Mouse (Mus musculus): ENCODE measurements around the gene Fam186a. TPM values are rescaled to one million over a fixed set of nuclear protein-coding genes. Genes with fewer than 3 reads are reported as not detected.
"Not testable (repeated sequence)": the region's sequence is repeated elsewhere in the genome, so short reads cannot be mapped to it uniquely, and the experiment has no call there.

Gene Fam186a
- total RNA-seq, 4 experiments from 2014 or later, result 0.02 to 0.07 (median 0.04) TPM

DNA sequence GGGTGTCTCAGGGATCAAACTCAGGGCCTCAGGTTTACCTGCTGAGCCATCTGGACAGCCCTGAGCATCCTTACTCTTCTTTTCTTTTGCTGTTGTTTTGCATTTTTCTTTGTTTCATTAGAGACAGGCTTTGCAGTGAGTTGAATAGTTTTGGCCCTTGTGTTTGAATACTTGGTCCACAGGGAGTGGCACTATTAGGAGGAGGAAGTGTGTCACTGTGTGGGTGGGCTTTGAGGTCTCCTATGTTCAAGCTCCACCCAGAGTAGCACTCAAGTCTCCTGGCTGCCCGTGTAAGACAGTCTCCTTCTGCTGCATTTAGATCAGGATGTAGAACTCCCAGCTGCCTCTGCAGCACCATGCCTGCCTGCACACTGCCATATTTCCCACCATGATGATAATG lies 32.4 kb downstream of the Fam186a start:
- no peak for DNase-seq (ENCODE audit: low spot score in 2 of 2)

DNA sequence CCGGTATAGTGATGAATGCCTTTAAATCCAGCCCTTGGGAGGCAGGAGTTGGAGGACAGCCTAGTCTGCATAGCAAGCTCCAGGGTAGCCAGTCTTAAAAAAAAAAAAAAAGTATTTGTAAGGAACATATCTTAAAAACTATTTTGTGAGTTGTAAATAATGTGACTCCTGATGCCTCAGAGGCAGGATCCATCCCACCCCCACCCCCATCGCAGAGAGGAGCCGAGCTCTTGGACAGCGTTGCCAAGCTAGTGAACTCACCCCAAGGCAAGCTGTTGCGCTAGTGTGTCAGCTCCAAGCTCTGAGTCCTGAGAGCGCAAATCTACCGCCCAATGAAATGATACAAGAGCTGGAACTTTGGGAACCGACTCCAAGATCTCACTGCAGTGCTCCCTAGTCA lies 35.6 kb downstream of the Fam186a start:
- no peak for DNase-seq (ENCODE audit: low spot score in 2 of 2)

DNA sequence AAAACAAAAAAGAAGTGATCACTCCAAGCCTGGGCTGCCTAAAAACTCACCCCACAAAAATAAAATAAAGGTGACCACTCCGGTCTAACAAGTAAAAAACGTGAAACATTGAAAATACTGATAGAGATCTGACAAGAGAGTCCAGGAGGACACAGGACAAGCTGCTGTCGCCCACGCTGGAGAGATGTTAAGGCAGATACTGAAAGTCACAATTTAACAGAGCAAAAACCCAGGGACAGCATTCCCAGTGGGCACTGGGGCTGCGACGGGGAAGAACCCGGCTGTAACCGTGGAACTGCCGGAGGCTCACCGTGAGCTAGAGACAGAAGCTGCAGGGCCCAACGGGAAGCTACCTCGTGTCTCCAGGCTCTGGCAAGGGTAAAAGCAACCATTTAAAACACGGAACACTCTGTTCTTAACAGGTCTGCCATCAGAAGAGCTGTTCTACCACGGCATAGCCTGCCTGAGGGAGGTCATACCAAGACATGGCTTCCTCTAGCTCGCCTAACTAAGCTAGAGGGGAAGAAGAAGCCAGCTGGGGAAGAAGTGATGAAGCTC lies 47.2 kb downstream of the Fam186a start:
- DNase-seq (ENCODE audit: low spot score in 2 of 2), result no peak

DNA sequence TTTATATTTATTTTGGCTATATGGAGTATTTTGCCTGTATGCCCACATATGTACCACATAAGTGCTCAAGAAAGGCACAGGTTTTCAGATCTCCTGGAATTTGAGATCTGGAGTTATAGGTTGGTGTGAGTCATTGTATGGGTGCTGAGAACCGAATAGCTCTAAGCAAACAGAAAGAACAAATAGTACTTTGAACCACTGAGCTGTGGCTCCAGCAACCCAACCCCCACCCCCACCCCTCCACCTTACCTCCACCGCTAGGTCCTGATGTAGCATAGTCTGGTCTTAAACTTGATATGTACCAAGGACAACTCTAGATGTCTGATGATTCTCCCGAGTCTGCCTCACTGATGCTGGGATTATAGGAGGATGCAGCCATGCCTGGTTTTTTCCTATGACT lies 49.6 kb downstream of the Fam186a start:
- DNase-seq (ENCODE audit: low spot score in 2 of 2), result no peak

DNA sequence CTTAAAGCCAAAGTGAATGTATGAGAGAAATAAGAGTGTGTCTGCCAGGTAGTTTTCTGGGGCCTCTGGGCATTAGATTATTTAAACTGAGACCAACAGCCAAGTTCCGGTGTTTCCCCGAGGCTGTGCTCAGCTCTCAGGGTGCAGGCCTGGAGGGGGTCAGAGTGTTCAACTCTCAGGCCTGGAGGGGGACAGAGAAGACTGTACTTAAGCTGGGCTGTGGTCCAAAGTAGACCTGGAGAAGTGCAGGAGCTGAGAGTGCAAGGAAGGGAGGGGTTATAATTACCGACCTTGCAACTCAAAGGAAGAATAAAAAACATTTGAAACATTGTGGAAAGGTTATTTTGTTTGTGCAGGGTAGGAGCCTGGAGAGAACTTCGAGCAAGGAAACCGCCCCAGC lies 52.2 kb downstream of the Fam186a start:
- no peak for DNase-seq (ENCODE audit: low spot score in 2 of 2)

DNA sequence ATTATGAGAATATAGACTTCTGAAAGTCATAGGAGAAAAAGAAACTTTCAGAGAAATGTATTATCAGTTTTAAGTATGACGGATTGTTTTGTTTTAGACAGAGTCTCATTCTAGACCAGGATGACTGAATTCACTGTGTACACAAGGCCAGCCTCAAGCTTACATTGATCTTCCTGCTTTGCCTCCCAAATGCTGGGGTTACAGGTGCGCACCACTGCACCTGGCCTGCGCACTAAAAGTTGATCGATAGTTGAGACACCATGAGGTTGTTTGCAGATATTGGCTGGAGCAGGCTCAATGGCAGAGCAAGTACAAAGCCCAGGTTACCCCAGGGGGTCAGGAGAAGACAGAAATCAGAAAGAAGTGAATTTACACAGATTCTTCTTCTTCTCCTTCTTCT lies 55.1 kb downstream of the Fam186a start:
- DNase-seq (ENCODE audit: low spot score in 2 of 2), result no peak

DNA sequence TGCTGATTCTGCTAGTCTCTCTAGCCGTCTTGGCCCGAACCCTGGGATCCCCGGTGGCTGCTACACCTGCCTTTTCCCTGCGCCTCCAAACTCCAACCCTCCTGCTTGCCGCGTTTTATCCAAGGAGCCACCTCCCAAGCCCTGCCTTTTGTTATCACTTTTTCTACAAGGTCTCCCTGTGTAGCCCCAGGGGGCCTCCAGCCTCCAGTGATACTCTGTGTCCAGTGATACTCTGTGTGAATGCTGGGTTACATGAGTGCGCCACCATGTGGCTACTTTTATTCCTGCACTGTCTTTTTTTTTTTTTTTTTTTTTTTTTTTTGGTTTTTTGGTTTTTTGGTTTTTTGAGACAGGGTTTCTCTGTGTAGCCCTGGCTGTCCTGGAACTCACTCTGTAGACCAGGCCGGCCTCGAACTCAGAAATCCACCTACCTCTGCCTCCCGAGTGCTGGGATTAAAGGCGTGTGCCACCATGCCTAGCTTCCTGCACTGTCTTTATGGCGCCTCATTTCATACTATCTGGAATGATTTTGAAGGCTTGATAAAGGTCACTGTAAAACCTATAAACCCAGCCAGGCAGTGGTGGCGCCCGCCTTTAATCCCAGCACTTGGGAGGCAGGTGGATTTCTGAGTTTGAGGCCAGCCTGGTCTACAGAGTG lies 57.4 kb downstream of the Fam186a start:
- DNase-seq (ENCODE audit: low spot score in 2 of 2), result not testable (repeated sequence)

DNA sequence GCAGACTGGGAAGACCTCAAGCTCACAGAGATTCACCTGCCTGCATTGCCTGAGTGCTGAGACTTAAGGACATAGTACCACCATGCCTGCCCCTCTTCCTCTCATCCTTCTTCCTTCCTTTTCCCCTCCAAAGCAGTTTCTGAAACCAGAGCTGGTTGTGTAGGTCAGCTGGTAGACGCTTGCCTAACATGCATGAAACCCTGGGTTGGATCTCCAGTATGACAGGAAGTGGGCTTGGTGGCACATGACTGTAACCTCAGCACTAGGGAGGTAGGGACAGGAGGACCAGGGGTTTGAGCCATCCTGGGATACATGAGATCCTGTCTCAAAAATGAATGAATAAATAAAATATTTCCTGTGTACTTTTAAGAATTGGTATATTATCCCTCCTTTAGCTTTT lies 59.3 kb downstream of the Fam186a start:
- DNase-seq (ENCODE audit: low spot score in 2 of 2), result no peak

DNA sequence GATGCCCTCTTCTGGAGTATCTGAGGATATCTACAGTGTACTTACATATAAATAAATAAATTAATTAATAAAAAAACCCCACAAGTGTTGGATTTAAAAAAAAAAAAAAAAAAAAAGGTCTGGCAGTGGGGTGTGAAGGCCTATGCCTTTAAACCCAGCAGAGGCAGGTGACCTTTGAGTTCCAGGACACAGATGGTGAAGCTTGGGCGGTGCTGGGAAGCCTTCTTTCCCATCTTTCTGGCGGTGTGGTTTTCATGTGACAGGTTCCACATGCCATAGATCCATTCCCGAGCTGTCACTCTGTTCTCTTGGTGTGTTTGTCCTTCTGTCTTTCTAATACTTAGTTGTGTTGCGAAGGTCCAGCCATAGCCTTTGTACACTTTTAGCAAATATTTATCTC lies 59.8 kb downstream of the Fam186a start:
- no peak for DNase-seq (ENCODE audit: low spot score in 2 of 2)

DNA sequence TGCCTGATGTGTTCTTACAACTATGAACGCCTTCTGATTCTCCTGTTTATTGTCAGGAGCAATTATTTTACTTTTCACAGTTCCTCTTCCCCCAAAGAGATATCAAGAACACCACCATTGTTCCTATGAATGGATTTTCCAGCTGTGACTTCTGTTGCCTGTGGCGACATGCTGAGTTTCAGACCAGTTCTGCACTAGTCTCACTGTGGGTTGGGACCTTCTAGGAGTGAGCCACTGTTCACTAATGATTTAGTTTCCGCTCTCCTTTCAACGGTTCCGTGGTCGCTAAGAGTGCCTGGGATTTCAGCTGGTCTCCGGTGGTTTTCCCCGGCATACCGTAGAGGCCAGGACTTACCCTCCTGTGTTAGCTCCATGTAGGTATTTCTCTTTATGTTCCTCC lies 62.0 kb downstream of the Fam186a start:
- DNase-seq (ENCODE audit: low spot score in 2 of 2), result no peak

DNA sequence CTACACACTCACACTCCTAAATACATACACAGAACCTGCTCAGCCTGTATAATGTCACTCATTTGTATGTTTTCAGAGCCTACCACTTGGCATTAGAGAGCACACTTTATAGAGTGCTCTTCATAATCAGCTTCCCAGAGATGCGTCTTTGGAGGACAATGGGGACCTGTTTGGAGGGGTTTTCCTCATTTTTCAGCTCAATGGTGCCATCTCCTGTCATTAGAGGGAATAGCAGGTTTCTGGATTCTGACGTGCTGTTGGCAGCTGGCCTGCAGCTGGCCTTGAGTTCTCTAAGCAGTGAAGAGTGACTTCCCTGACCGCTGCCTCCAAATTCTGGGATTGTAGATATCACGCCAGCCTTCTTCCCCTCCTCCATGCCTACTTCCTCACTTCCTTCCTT lies 62.5 kb downstream of the Fam186a start:
- peak; percentile 28 to 37 for DNase-seq (ENCODE audit: low spot score in 2 of 2)

DNA sequence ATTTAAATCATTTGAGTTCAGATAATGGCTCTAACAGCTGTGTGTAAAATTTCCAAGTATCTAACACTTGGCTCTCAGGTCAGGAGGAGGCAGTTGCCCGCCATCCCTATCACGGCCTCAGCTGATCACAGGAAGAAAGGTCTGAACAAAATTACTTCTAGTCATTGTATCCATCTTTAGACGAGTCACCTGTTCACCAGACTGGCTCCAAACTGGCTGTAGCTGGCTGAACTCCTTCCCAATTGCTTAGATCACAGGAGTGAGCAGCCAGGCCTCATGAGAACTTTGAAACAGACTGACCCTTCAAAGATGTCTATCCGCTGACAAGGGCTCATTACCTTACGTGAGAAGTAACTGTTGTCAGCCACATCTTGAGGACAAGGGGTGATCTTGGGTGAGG lies 63.6 kb downstream of the Fam186a start:
- no peak for DNase-seq (ENCODE audit: low spot score in 2 of 2)

DNA sequence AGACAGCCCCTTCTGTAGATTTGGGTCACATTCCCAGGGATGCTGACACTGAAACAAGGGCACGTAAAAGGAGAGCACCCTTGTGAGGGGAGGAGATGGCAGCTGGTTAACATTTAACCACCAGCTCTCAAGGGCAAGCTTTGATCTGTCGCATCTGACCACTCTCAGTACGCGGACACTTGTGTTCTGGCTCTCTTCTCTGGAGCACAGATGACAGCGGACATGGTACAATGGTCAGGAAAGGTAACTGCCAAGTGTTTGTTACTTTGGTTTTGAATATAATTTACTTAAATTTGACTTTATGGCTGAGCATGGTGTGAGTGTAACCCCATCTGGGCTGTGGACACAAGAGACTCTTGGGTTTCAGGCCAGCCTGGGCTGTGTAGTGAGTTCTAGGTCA lies 64.1 kb downstream of the Fam186a start:
- DNase-seq (ENCODE audit: low spot score in 2 of 2), result no peak

DNA sequence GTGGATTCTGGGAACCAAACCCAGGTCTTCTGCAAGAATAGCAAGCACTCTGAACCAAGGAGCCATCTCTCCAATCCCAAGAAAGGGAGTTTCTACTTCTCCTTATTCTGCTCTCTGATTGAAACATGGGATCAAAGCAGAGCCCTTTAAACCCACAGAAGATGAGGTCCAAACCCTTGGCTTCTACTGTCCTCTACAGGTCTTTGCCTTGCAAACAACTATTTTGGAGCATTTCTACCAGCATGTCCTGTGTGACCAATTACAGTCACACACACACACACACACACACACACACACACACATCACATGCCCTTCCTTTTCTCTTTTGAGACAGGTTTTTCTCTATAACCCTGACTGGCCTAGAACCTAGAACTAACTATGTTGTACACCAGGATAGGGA lies 70.2 kb downstream of the Fam186a start:
- DNase-seq (ENCODE audit: low spot score in 2 of 2), result no peak

DNA sequence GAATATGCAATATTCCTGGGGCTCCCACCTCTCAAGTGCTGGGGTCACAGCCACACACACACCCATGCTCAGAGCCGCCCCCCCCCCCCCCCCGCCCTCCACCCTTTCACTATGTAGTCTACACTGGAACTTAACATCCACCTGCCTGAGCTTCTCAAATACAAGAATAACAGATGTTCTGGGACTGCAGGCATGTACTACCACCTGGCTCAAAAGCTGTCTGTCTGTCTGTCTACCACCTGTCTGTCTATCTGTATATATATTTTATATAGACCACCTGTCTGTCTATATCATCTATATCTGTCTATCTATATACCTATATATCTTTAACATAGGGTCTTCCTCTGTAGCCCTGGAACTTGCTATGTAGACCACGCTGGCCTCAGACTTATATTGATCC lies 75.5 kb downstream of the Fam186a start:
- no peak for DNase-seq (ENCODE audit: low spot score in 2 of 2)

DNA sequence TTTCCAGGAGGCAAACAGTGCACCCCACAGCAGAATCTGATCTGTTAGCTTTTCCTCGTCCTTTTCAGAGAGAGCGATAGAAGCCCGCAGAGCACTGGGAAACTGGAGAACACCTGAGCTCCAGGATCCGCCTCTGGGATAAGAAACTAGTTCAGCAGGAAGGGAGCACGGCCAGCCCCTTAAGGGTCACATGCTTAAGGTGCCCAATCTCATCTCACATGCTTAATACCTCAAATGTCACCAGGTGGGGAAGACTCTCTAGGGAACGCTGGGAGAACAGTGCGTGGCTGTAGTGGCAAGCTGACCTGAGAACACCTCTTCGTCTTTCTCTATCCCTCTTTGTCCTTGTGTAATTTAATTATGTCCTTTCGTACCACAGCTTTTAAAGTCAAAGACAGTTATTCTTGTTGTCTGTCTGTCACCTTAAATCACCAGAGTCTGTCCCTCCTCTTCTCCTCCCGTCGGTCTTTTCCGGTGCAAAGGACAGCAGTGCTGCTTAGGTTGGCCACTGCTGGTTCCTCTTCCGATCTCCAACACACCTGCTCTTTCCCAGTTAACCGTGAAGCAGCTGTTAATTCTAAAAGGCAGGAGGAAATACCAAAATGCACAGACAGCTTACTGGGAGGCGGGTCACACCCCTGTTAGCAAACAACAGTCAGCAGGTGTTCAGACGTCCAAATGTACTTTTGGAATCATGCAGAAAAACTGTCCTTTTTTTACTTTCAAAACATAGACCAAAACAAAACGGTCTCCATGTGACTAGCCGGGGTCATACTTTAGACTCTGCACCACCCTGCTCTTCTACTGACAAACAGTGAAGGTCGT lies 76.2 kb downstream of the Fam186a start:
- DNase-seq (ENCODE audit: low spot score in 2 of 2), result no peak

DNA sequence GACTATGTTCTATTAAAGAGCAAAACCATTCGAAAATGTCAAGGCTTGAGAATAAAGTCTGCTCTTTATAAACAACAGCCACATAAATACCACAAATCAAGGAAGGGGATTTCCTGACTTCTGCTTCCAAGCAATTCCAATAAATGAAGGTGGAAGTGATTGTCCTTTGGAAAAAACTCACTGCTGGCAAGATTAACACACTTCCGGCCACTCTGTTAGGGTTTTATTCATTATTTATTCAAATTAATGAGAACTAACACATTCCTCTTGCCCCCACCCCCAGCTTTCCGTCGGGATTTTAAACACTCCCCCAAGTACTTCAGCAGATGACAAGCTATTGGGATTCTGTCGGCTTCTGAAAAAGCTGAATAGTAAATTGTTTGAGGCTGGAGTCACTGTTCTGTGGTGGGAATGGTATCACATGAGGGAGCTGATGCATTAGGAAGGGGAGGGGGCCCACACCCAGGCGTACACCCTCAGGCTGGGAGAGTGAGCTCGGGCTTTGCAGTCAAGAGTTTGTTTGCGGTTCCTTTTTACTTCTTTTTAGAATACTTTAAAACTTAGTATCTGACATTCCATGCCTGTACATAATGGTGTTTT lies 77.5 kb downstream of the Fam186a start:
- no peak for DNase-seq (ENCODE audit: low spot score in 2 of 2)

DNA sequence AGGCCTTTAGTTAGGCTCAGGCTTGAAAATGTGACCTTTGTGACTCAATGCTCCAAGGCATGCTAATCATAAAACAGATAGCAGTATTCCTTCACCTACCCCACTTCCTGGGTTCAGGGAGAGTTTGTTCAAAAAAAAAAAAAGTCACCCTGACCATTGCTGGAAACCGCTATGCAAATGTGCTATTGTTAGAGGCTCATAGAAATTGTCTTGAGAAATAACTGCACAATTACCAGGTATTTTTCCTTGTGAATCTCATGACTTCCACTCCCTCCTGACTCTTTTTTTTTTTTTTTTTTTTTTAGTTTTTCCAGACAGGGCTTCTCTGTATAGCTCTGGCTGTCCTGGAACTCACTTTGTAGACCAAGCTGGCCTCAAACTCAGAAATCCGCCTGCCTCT lies 79.7 kb downstream of the Fam186a start:
- DNase-seq (ENCODE audit: low spot score in 2 of 2), result not testable (repeated sequence)

DNA sequence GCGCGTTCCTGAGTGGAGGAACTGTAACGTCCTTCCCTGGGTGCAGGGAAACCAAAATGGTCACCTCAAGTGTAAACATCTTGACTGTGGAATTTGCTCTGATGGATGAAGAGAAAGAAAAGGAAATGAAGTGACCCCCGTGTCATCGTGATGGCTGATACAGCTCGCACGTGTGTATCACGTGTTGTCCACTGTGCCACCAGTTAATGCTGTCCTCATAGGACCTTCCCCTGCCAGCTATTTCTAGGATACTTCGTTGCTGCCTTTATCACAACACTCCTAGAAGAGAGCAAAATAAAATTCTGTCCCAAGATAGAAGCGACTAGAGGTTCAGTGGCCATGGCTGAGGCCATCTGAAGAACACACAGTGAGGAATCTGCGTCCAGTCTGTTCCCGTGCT lies 82.8 kb downstream of the Fam186a start:
- no peak for DNase-seq (ENCODE audit: low spot score in 2 of 2)

DNA sequence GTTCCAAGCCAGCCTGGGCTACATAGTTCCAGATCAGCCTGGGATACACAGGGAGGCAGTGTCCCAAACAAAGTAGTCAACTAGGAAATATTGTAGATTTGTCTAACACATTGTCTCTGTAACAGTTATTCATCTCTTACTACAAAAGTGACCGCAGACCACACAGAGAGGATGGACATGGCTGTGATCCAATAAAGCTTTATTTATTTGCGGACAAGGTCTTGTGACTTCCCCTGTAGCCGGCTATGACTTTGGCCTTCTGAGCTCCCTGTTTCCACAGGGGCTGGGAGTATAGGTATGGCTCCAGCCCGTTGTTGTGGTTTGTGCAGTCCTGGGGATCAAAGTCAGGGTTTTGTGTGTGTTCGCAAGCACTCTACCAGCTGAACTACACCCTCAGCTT lies 88.3 kb downstream of the Fam186a start:
- no peak for DNase-seq (ENCODE audit: low spot score in 2 of 2)

DNA sequence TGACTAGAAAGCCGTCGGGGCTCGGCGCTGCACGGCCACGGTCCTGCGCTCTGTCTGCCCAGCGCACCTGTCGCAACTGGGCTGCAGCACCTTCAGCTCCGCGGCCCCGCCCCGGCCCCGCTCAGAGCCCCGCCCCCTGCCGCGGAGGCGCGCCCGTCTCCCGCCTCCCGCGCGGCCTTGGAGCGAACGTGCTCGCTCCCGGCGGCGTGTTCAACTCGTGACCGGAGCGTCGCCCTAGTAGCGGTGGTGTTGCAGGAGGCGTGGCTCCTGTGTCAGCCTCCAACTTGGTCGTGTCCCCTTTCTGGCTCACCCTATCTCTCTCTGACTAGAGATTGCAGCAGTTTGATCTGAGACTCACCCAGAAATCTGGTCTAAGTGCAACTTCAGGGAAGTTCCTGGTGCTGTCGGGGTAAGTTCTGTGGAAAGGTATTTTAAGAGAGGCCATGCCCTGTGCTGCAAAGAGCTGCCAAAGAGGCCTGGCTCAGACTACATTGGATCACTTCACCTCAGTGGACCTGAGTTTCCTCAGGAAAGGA lies 91.5 kb downstream of the Fam186a start, which contains the start of gene Lima1:
Lima1 (minus strand) TSS at position 123 of the 536 bp plus-strand sequence.
- peak; percentile 43 to 51 for DNase-seq (ENCODE audit: low spot score in 2 of 2)

Measured in left cerebral cortex, adult 8-10 months (tissue).